Mouse (Mus musculus) kidney, postnatal 0 days (tissue): ENCODE measurements around the gene Anxa2. TPM values are rescaled to one million over a fixed set of nuclear protein-coding genes. Genes with fewer than 3 reads are reported as not detected.
A peak's percentile ranks its signal among the peaks of the same experiment; 100 is the strongest.

Experiments
- ATAC-seq: fragments of 200-750 bp; cut with Nextera tagmentation; replicated peaks from 2 replicates; pipeline ENCODE4 v1.8.0; 2017; ENCODE audit warnings: low read depth, moderate number of reproducible peaks, moderate TSS enrichment, moderate library complexity; ENCODE audit not compliant: low FRiP score
- DNase-seq: peaks from one replicate; pipeline ENCODE4 v3.0.0-alpha.2; 2016; ENCODE audit warnings: low spot score
- H3K27ac ChIP-seq: fragments of 300-500 bp; sonication (generic); 2 replicates; pipeline ENCODE4 v1.5.1; 2014; ENCODE audit warnings: mild to moderate bottlenecking
- H3K27me3 ChIP-seq: fragments of 300-500 bp; sonication (generic); 2 replicates; pipeline ENCODE4 v1.6.1; 2014; ENCODE audit warnings: low read length, mixed read lengths; ENCODE audit not compliant: insufficient read depth
- H3K36me3 ChIP-seq: fragments of 300-500 bp; sonication (generic); 2 replicates; pipeline ENCODE4 v1.6.1; 2014; ENCODE audit warnings: low read length, mixed read lengths; ENCODE audit not compliant: insufficient read depth
- H3K4me1 ChIP-seq: fragments of 300-500 bp; sonication (generic); replicated peaks from 2 replicates; pipeline ENCODE4 v1.6.1; 2014; ENCODE audit warnings: antibody characterized with exemption, low read length, mixed read lengths; ENCODE audit not compliant: insufficient read depth
- H3K4me2 ChIP-seq: fragments of 300-500 bp; sonication (generic); 2 replicates; pipeline ENCODE4 v1.6.1; 2014; ENCODE audit warnings: mild to moderate bottlenecking, low read length, moderate library complexity, mixed read lengths
- H3K4me3 ChIP-seq: fragments of 300-500 bp; sonication (generic); replicated peaks from 2 replicates; pipeline ENCODE4 v1.5.1; 2014; ENCODE audit warnings: low read depth, low read length
- H3K9ac ChIP-seq: fragments of 300-500 bp; sonication (generic); 2 replicates; pipeline ENCODE4 v1.6.1; 2014; ENCODE audit warnings: low read depth, low read length
- H3K9me3 ChIP-seq: fragments of 300-500 bp; sonication (generic); replicated peaks from 2 replicates; pipeline ENCODE4 v1.6.1; 2016; ENCODE audit warnings: low read length, inconsistent platforms, mixed read lengths
- CTCF ChIP-seq: IDR thresholded peaks from 2 replicates; pipeline ENCODE4 v1.5.1; 2016; ENCODE audit warnings: antibody characterized with exemption, low read depth, mild to moderate bottlenecking, moderate library complexity
- WGBS: fragments of 180-500 bp; shearing (Covaris S2); extraction: QIAGEN DNeasy Blood & Tissue Kit; methylation state at CpG from one replicate; pipeline ENCODE4 v1.1.7; 2014; 5-methylcytosine and 5-hydroxymethylcytosine counted together
- polyA plus RNA-seq: library from polyadenylated mRNA; unstranded; fragments of >200 nt; fragmentation: Nextera tagmentation; extraction: Ambion mirVana; gene quantifications from 2 replicates; pipeline ENCODE4 v1.2.1, GENCODE M21; 2015

Gene Anxa2
- polyA plus RNA-seq, 1 experiment from 2014 or later: 442 TPM

- Histone ChIP-seq H3K27ac (peak overlapping the region; percentile 92), H3K4me2 (no peak overlapping the region), H3K36me3 (no peaks in the 10 kb centered on the region), H3K4me1 (peaks cover 21% of the 10 kb centered on the region), H3K9ac (no peak overlapping the region), H3K27me3 (no peaks in the 10 kb centered on the region), H3K4me3 (no peak overlapping the region), H3K9me3 (no peaks in the 10 kb centered on the region)
- DNase-seq (no peak), ATAC-seq (no peak)
- TF ChIP-seq CTCF: no peak
- 93% methylated on average over 10 of the region's 10 CpGs for WGBS
Observed at GRCm38 (mm10) chr9:69451886-69452810, 1.3 kb upstream of the Anxa2 start.

GRCm38 (mm10) chr9:69453901-69454666 lies 664 bp downstream of the Anxa2 start:
- Histone ChIP-seq H3K36me3 (no peaks in the 10 kb centered on the region), H3K4me3 (peak overlapping the region; percentile 54), H3K27me3 (no peaks in the 10 kb centered on the region), H3K27ac (peak overlapping the region; percentile 92), H3K4me2 (peak overlapping the region; percentile 61), H3K9me3 (no peaks in the 10 kb centered on the region), H3K4me1 (peaks cover 40% of the 10 kb centered on the region), H3K9ac (peak overlapping the region; percentile 72)
- no peak for TF ChIP-seq CTCF
- peak; percentile 61 for DNase-seq
- peak; percentile 27 for ATAC-seq
- 9% methylated on average over 27 of the region's 32 CpGs for WGBS

- ATAC-seq (no peak), DNase-seq (no peak)
- WGBS: 41% methylated on average over 4 of the region's 4 CpGs
- H3K4me3 ChIP-seq: peak overlapping the region; percentile 54
- H3K9me3 ChIP-seq: no peaks in the 10 kb centered on the region
- no peaks in the 10 kb centered on the region for H3K36me3 ChIP-seq
- H3K27ac ChIP-seq: peak overlapping the region; percentile 92
- no peak for TF ChIP-seq CTCF
- peak overlapping the region; percentile 61 for H3K4me2 ChIP-seq
- peaks cover 46% of the 10 kb centered on the region for H3K4me1 ChIP-seq
- no peaks in the 10 kb centered on the region for H3K27me3 ChIP-seq
- H3K9ac ChIP-seq: peak overlapping the region; percentile 72
Observed at GRCm38 (mm10) chr9:69454691-69455090, 1.3 kb downstream of the Anxa2 start.

GRCm38 (mm10) chr9:69455391-69455790 lies 2.0 kb downstream of the Anxa2 start:
- no peak for TF ChIP-seq CTCF
- Histone ChIP-seq H3K4me2 (peak overlapping the region; percentile 61), H3K27ac (peak overlapping the region; percentile 75), H3K4me1 (peaks cover 49% of the 10 kb centered on the region), H3K9ac (0 out of 2 replicates have a peak overlapping the region, but pooled peaks have one; percentile 1), H3K36me3 (0 out of 2 replicates have a peak, but pooled peaks cover 2% of the 10 kb centered on the region), H3K27me3 (no peaks in the 10 kb centered on the region), H3K4me3 (peak overlapping the region; percentile 54), H3K9me3 (no peaks in the 10 kb centered on the region)
- 32% methylated on average over 4 of the region's 4 CpGs for WGBS
- ATAC-seq: no peak
- peak; percentile 88 for DNase-seq

- ATAC-seq (no peak), DNase-seq (no peak)
- TF ChIP-seq CTCF: no peak
- H3K4me1 ChIP-seq: peaks cover 49% of the 10 kb centered on the region
- no peaks in the 10 kb centered on the region for H3K27me3 ChIP-seq
- H3K9ac ChIP-seq: no peak overlapping the region
- WGBS: 71% methylated on average over 15 of the region's 15 CpGs
- 0 out of 2 replicates have a peak, but pooled peaks cover 4% of the 10 kb centered on the region for H3K36me3 ChIP-seq
- H3K27ac ChIP-seq: peak overlapping the region; percentile 89
- H3K4me3 ChIP-seq: no peak overlapping the region
- H3K9me3 ChIP-seq: no peaks in the 10 kb centered on the region
- H3K4me2 ChIP-seq: peak overlapping the region; percentile 61; the same call in 1 of the 2 replicates
Observed at GRCm38 (mm10) chr9:69456406-69457075, 3.1 kb downstream of the Anxa2 start.

- WGBS: 86% methylated on average over 3 of the region's 3 CpGs
- Histone ChIP-seq H3K27ac (peak overlapping the region; percentile 89), H3K9me3 (no peaks in the 10 kb centered on the region), H3K27me3 (no peaks in the 10 kb centered on the region), H3K9ac (no peak overlapping the region), H3K36me3 (0 out of 2 replicates have a peak, but pooled peaks cover 4% of the 10 kb centered on the region), H3K4me2 (peak overlapping the region; percentile 35; the same call in 1 of the 2 replicates), H3K4me3 (no peak overlapping the region), H3K4me1 (peaks cover 49% of the 10 kb centered on the region)
- ATAC-seq (no peak), DNase-seq (no peak)
- no peak for TF ChIP-seq CTCF
Observed at GRCm38 (mm10) chr9:69457143-69457542, 3.7 kb downstream of the Anxa2 start.
